Mouse (Mus musculus) C2C12 (cell line): ENCODE data around the gene D630003M21Rik.

Experiments
- CEBPB ChIP-seq: IDR thresholded peaks from one replicate; pipeline ENCODE4 v1.6.1; 2011; ENCODE audit warnings: low read depth, mild to moderate bottlenecking, control low read depth, moderate library complexity
- CTCF ChIP-seq: IDR thresholded peaks from one replicate; pipeline ENCODE4 v1.5.1; 2011; ENCODE audit not compliant: control insufficient read depth, insufficient read depth, insufficient read length
- FOSL1 ChIP-seq: IDR thresholded peaks from one replicate; pipeline ENCODE4 v1.8.0; 2011; ENCODE audit warnings: mild to moderate bottlenecking, low read length; ENCODE audit not compliant: poor library complexity, insufficient read depth, severe bottlenecking
- MAX ChIP-seq: IDR thresholded peaks from one replicate; pipeline ENCODE4 v1.6.1; 2011; ENCODE audit warnings: mild to moderate bottlenecking, control low read depth
- MYOD1 ChIP-seq: IDR thresholded peaks from one replicate; pipeline ENCODE4 v1.6.1; 2011; ENCODE audit warnings: low read depth; ENCODE audit not compliant: control insufficient read depth, insufficient read length
- MYOG ChIP-seq: IDR thresholded peaks from one replicate; pipeline ENCODE4 v1.6.1; 2011; ENCODE audit not compliant: control insufficient read depth, insufficient read length; ENCODE audit errors: extremely low read depth
- USF1 ChIP-seq: IDR thresholded peaks from one replicate; pipeline ENCODE4 v1.6.1; 2011; ENCODE audit warnings: low read depth, mild to moderate bottlenecking, control low read depth, moderate library complexity

GRCm38 (mm10) chr2:158276878-158277277 is 47.9 kb upstream of the D630003M21Rik start:
- TF ChIP-seq CTCF (no peak), MYOG (no peak), CEBPB (no peak), MAX (no peak), MYOD1 (no peak), USF1 (peak; percentile 63), FOSL1 (no peak)
